Mouse (Mus musculus): ENCODE measurements around the gene Tnfsf12. TPM values are rescaled to one million over a fixed set of nuclear protein-coding genes. Genes with fewer than 3 reads are reported as not detected.
A peak's percentile ranks its signal among the peaks of the same experiment; 100 is the strongest.

Gene Tnfsf12
- polyA plus RNA-seq, 1 experiment from 2014 or later = 5.6 TPM

DNA sequence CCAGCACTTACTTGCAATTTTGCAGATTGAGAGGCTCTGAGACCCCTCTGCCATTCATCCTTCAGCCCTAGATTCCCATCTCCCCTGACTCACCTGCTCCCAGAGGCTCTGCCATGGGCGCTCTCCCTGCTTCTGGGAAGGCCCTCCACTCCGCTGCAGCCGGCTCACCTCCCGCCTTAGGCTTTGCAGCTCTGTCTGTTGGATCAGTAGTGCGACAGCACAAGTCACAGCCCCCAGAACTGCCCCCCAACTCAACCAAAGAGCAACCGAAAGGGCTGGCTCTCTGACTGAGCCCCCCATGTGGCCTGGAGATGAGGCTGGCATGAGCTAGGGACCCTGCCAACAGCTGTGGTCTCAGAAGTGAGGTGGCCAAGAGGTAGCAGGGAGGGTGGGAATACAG is 10.7 kb downstream of the Tnfsf12 start:
- Histone ChIP-seq H3K36me3 (ENCODE audit: control insufficient read depth, insufficient read depth, low read length) (no peaks in the 10 kb centered on the region), H3K4me3 (ENCODE audit: low read length) (no peak overlapping the region), H3K27ac (ENCODE audit: low read depth, low read length) (peak overlapping the region; percentile 45; the same call in 1 of the 2 replicates), H3K4me1 (ENCODE audit: control insufficient read depth, insufficient read depth, low read depth, low read length) (peaks cover 27% of the 10 kb centered on the region), H3K27me3 (replicated peaks; ENCODE audit: control insufficient read depth, insufficient read depth, low read length) (no peaks in the 10 kb centered on the region), H3K9ac (ENCODE audit: low read depth, low read length) (no peak overlapping the region), H3K4me2 (ENCODE audit: low read length) (no peak overlapping the region), H3K9me3 (ENCODE audit: control insufficient read depth, low read length) (no peaks in the 10 kb centered on the region)
- WGBS = 69% methylated on average over 6 of the region's 6 CpGs
- ATAC-seq = no peak

DNA sequence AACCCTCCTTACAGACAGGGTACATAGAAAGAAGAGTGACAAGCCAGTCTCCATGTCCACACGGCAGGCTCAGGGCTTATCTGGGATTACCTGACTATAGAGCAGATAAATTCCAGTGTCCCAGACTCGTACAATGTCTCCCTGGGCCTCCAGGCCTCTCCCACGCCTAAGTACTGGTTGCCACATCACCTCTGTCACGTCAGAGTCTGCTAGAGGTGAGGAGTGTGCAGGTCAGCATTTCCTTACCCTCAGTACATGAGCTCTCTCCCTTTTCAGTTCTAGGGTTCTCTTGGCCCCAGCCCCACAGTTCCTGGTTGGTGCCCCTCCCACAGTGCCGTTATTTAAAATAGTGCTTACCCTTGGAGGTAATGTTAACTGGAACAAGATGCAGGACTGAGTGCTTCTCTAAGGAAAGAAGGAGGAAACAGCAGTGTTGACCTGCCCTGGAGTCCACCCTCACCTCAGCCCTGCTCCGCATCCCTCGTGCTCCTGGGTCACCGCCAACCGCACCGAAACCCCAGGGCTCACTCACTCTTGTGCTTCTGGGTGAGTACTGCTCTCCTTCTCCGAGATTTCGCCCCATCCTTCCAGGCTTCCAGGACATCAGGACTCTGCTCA is 11.4 kb downstream of the Tnfsf12 start:
- H3K27ac ChIP-seq (ENCODE audit: low read depth, low read length) = no peak overlapping the region
- H3K27me3 ChIP-seq (replicated peaks; ENCODE audit: control insufficient read depth, insufficient read depth, low read length) = no peaks in the 10 kb centered on the region
- H3K36me3 ChIP-seq (ENCODE audit: control insufficient read depth, insufficient read depth, low read length) = no peaks in the 10 kb centered on the region
- H3K4me1 ChIP-seq (ENCODE audit: control insufficient read depth, insufficient read depth, low read depth, low read length) = peaks cover 33% of the 10 kb centered on the region
- whole genome bisulfite sequencing = 83% methylated on average over 12 of the region's 12 CpGs
- ATAC-seq = no peak
- 0 out of 2 replicates have a peak overlapping the region, but pooled peaks have one; percentile 0 for H3K9ac ChIP-seq (ENCODE audit: low read depth, low read length)
- no peaks in the 10 kb centered on the region for H3K9me3 ChIP-seq (ENCODE audit: control insufficient read depth, low read length)
- H3K4me2 ChIP-seq (ENCODE audit: low read length) = no peak overlapping the region
- H3K4me3 ChIP-seq (ENCODE audit: low read length) = no peak overlapping the region

DNA sequence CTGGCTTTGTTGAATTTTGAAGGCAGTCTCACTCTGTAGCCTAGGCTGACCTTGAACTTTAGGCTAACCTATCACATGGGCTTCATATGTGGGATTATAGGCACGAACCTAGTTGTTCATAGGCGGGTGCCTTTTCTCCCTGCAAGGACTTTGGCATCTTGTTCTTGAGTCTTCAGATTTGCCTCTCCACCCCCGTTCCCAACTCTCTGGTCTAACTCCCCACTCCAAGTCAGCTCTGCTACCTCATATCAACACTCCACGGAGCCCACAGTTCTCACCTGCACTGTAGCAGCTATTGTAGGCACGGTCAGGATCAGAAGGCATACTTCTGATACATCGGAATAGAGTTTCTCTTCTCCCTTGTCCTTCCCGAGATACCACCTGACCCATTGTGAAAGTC is 12.1 kb downstream of the Tnfsf12 start:
- ATAC-seq = no peak
- Histone ChIP-seq H3K4me1 (ENCODE audit: control insufficient read depth, insufficient read depth, low read depth, low read length) (peaks cover 34% of the 10 kb centered on the region), H3K4me2 (ENCODE audit: low read length) (peak overlapping the region; percentile 87; the same call in 1 of the 2 replicates), H3K36me3 (ENCODE audit: control insufficient read depth, insufficient read depth, low read length) (peaks cover under 1% of the 10 kb centered on the region; the same call in 1 of the 2 replicates), H3K9me3 (ENCODE audit: control insufficient read depth, low read length) (no peaks in the 10 kb centered on the region), H3K27me3 (replicated peaks; ENCODE audit: control insufficient read depth, insufficient read depth, low read length) (no peaks in the 10 kb centered on the region), H3K27ac (ENCODE audit: low read depth, low read length) (no peak overlapping the region), H3K4me3 (ENCODE audit: low read length) (no peak overlapping the region), H3K9ac (ENCODE audit: low read depth, low read length) (peak overlapping the region; percentile 0; the same call in 1 of the 2 replicates)
- 84% methylated on average over 7 of the region's 7 CpGs for WGBS

DNA sequence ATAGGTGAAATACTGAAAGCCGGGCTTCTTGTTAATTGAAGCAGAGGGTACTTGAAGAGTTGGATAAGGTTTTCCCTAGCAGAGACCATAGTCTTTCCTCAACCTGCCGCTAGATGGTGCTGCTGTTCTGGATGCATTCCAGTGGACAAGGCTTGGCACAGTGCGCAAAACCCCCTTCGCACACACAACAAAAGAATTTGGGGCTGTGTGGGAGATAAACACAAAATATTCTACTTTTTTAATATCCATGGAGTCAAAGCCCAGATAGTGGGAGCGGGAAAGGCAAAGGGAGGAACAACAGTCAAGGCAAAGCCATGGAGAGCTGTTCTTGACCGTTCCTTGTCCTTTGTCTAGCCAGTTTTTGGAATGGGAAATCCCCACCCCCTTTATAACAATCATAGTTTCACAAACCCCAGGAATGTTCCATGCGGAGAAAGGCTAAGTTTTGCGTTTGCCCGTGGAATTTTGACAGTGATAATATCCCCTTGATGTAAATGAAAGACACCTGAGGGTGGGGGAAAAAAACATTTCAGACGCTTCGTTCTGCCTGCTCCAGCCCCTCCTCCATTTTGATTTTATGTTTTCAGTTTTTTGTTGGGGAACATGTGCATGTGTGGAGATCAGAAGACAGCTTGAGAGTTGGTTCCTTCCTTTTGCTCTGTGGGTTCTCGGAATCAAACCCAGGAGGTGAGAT is 12.7 kb downstream of the Tnfsf12 start:
- WGBS = 11% methylated on average over 12 of the region's 12 CpGs
- H3K4me1 ChIP-seq (ENCODE audit: control insufficient read depth, insufficient read depth, low read depth, low read length) = peaks cover 34% of the 10 kb centered on the region
- H3K9ac ChIP-seq (ENCODE audit: low read depth, low read length) = peak overlapping the region; percentile 55; the same call in 1 of the 2 replicates
- H3K36me3 ChIP-seq (ENCODE audit: control insufficient read depth, insufficient read depth, low read length) = peaks cover 5% of the 10 kb centered on the region; the same call in 1 of the 2 replicates
- peak overlapping the region; percentile 87 for H3K4me2 ChIP-seq (ENCODE audit: low read length)
- H3K27me3 ChIP-seq (replicated peaks; ENCODE audit: control insufficient read depth, insufficient read depth, low read length) = no peaks in the 10 kb centered on the region
- peak; percentile 43; the same call in 1 of the 2 replicates for ATAC-seq
- H3K9me3 ChIP-seq (ENCODE audit: control insufficient read depth, low read length) = no peaks in the 10 kb centered on the region
- H3K27ac ChIP-seq (ENCODE audit: low read depth, low read length) = peak overlapping the region; percentile 92
- peak overlapping the region; percentile 28 for H3K4me3 ChIP-seq (ENCODE audit: low read length)

DNA sequence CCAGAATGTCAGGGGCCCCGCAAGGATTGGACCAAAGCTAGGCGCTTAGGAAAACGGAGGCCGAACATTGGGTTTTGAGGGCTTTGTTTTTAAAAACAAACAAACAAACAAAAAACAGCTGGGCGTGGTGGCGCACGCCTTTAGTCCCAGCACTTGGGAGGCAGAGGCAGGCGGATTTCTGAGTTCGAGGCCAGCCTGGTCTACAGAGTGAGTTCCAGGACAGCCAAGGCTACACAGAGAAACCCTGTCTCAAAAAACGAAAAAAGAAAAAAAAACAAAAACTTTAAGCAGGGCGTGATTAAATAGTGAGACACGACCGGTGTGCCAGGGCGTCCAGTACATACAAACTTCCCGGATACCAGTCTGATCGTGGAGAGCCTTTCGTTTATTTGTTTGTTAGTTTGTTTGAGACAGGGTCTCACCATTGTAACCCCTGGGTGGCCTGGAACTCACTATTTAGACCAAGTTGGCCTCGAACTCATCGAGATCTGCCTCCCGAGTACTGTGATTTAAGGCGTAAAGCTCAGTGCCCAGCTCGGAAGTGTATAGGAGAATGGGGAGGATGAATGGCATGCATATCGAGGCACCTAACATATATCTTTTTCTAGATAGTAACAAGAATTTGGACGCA is 13.3 kb downstream of the Tnfsf12 start:
- H3K27ac ChIP-seq (ENCODE audit: low read depth, low read length) = peak overlapping the region; percentile 92
- peak overlapping the region; percentile 87 for H3K4me2 ChIP-seq (ENCODE audit: low read length)
- peaks cover 8% of the 10 kb centered on the region; the same call in 1 of the 2 replicates for H3K36me3 ChIP-seq (ENCODE audit: control insufficient read depth, insufficient read depth, low read length)
- WGBS = 27% methylated on average over 24 of the region's 24 CpGs
- peak overlapping the region; percentile 65 for H3K4me3 ChIP-seq (ENCODE audit: low read length)
- no peaks in the 10 kb centered on the region for H3K9me3 ChIP-seq (ENCODE audit: control insufficient read depth, low read length)
- H3K9ac ChIP-seq (ENCODE audit: low read depth, low read length) = peak overlapping the region; percentile 81
- no peaks in the 10 kb centered on the region for H3K27me3 ChIP-seq (replicated peaks; ENCODE audit: control insufficient read depth, insufficient read depth, low read length)
- peaks cover 34% of the 10 kb centered on the region for H3K4me1 ChIP-seq (ENCODE audit: control insufficient read depth, insufficient read depth, low read depth, low read length)
- peak; percentile 12; the same call in 1 of the 2 replicates for ATAC-seq

DNA sequence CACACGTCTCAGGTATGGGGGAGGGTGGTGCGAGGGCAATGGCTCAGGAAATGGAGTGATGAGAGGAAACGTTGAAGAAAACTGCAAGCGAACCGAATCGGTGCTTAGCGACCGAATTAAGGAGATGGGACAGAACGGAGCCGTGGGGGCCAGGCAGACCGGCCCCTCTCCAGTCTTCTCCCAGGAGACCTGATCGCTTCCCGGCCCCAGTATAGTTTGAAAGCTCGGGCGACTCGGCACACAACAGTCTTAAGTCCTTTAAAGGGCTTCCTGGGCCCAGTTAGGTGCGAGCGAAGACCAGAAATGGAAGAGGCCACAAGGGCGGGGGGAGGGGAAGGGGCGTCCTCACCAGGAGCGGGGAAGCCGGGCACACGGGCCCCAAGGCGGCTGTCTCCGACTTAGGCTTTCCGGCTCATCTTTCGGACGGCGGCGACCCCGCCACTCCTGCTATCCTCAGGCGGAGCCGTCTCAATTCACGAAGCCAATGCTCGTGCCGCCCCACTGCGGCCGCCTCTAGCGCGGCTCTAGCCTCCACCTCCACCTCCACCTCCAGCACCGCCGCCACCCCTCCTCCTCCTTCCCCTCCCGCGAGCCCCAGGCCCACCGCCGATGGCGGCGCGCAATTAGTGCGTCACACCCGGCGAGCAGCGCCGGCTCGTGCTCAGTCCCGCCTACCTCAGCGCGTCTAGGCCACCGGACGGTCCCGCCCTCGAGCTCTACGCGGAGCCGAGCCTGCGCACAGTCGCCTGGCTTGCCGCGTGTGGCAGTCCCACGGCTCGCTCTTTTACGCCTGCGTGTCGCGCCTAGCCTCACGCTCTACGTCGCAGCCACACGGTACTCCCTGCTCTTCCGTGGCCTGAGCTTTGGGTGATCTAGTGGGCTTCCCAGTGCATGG is 14.1 kb downstream of the Tnfsf12 start, which contains the start of gene Senp3:
Senp3 (minus strand) TSS at position 771 of the 895 bp plus-strand sequence.
- Histone ChIP-seq H3K27me3 (replicated peaks; ENCODE audit: control insufficient read depth, insufficient read depth, low read length) (no peaks in the 10 kb centered on the region), H3K4me2 (ENCODE audit: low read length) (peak within 1 kb of the TSS; percentile 87), H3K27ac (ENCODE audit: low read depth, low read length) (peak within 1 kb of the TSS; percentile 92), H3K36me3 (ENCODE audit: control insufficient read depth, insufficient read depth, low read length) (peaks cover 11% of the 10 kb centered on the region), H3K4me1 (ENCODE audit: control insufficient read depth, insufficient read depth, low read depth, low read length) (peaks cover 34% of the 10 kb centered on the region), H3K9ac (ENCODE audit: low read depth, low read length) (peak within 1 kb of the TSS; percentile 81), H3K9me3 (ENCODE audit: control insufficient read depth, low read length) (no peaks in the 10 kb centered on the region), H3K4me3 (ENCODE audit: low read length) (peak within 1 kb of the TSS; percentile 65)
- peak; percentile 97 for ATAC-seq
- under 1% methylated on average over 62 of the region's 80 CpGs for WGBS

DNA sequence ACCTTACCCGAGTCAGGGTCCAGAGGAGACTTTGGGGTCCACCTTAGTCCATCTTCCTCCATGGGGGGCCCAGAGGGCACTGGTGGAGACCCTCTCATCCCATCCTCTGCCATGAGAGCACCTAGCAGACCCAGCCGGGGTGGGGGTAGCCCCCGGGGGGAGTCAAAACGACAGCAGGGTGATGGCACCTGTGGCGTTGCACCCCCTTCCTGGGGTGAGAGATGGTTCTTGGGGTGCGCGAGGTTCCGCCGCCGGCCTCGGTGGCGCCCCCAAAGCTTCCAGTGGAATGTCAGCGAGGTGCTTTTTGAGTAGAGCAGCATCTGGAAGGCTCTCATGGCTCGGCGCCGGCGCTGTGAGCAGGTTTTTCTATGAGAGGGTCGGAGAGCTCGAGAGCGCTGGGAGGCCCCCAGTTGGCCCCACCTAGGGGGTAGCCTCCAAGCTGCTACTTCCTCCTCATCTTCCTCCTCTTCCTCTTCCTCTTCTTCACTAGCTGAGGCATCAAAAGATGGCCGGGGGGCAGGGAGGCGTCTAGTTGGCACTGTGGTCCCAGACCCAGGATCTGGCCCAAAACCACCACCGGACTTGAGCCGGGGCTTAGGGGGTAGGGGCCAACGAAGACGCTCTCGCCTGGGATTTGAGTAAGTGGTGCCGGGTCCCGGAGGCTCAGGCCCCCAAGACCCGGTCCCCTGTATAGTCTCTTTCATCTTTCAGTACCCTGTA is 15.4 kb downstream of the Tnfsf12 start:
- no peaks in the 10 kb centered on the region for H3K9me3 ChIP-seq (ENCODE audit: control insufficient read depth, low read length)
- 91% methylated on average over 30 of the region's 30 CpGs for WGBS
- no peaks in the 10 kb centered on the region for H3K27me3 ChIP-seq (replicated peaks; ENCODE audit: control insufficient read depth, insufficient read depth, low read length)
- H3K4me3 ChIP-seq (ENCODE audit: low read length) = peak overlapping the region; percentile 65
- ATAC-seq = no peak
- H3K9ac ChIP-seq (ENCODE audit: low read depth, low read length) = no peak overlapping the region
- peak overlapping the region; percentile 87 for H3K4me2 ChIP-seq (ENCODE audit: low read length)
- H3K36me3 ChIP-seq (ENCODE audit: control insufficient read depth, insufficient read depth, low read length) = peaks cover 15% of the 10 kb centered on the region
- peaks cover 27% of the 10 kb centered on the region for H3K4me1 ChIP-seq (ENCODE audit: control insufficient read depth, insufficient read depth, low read depth, low read length)
- H3K27ac ChIP-seq (ENCODE audit: low read depth, low read length) = no peak overlapping the region

DNA sequence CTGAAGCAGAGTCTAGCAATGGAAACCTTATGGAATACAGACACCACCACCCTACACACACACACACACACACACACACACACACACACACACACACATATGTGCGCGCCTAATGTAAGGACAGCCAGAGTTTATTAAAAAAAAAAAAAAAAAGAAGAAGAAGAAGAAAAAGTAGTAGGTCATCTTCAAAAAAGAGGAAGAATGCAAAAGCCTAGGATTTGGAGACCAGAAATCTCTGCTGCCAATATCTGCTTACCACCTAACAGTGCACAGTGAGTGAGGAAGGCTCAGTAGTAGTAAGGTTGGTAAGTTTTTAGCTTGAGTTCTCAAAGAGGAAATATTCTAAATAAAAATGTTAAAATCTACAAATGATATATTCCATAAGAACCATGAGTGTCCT is 16.5 kb downstream of the Tnfsf12 start:
- Histone ChIP-seq H3K9ac (ENCODE audit: low read depth, low read length) (no peak overlapping the region), H3K27me3 (replicated peaks; ENCODE audit: control insufficient read depth, insufficient read depth, low read length) (no peaks in the 10 kb centered on the region), H3K4me1 (ENCODE audit: control insufficient read depth, insufficient read depth, low read depth, low read length) (peaks cover 25% of the 10 kb centered on the region), H3K4me3 (ENCODE audit: low read length) (no peak overlapping the region), H3K27ac (ENCODE audit: low read depth, low read length) (no peak overlapping the region), H3K4me2 (ENCODE audit: low read length) (no peak overlapping the region), H3K9me3 (ENCODE audit: control insufficient read depth, low read length) (no peaks in the 10 kb centered on the region), H3K36me3 (ENCODE audit: control insufficient read depth, insufficient read depth, low read length) (peaks cover 23% of the 10 kb centered on the region)
- ATAC-seq = no peak
- WGBS = 94% methylated on average over 2 of the region's 2 CpGs

Data from hindbrain, embryonic 16.5 days (tissue).